Mouse (Mus musculus) myocyte (in vitro differentiated cells): ENCODE measurements around the gene Il4i1.
"Not testable (repeated sequence)": the region's sequence is repeated elsewhere in the genome, so short reads cannot be mapped to it uniquely, and the experiment has no call there.

ENCODE experiments used
- CEBPB ChIP-seq: IDR thresholded peaks from 2 replicates; pipeline ENCODE4 v1.6.1; 2011; ENCODE audit warnings: mild to moderate bottlenecking, moderate library complexity; ENCODE audit not compliant: poor library complexity, insufficient read depth, severe bottlenecking
- E2F4 ChIP-seq: IDR thresholded peaks from one replicate; pipeline ENCODE4 v1.6.1; 2011; ENCODE audit warnings: mild to moderate bottlenecking, control low read depth, moderate library complexity; ENCODE audit not compliant: insufficient read depth
- MAX ChIP-seq: IDR thresholded peaks from one replicate; pipeline ENCODE4 v1.6.1; 2011; ENCODE audit warnings: low read depth, mild to moderate bottlenecking, control low read depth
- MYOG ChIP-seq, 3 experiments: IDR thresholded peaks; one replicate each; pipeline ENCODE4 v1.6.1; 2011; ENCODE audit warnings: control low read depth in 2 of 3, low read depth in 2 of 3, mild to moderate bottlenecking in 2 of 3; ENCODE audit not compliant: insufficient read length in 2 of 3, control insufficient read depth in 1 of 3, insufficient read depth in 1 of 3
- POLR2A ChIP-seq: IDR thresholded peaks from one replicate; pipeline ENCODE4 v1.6.1; 2011; ENCODE audit warnings: low read depth, mild to moderate bottlenecking, control low read depth, moderate library complexity; ENCODE audit not compliant: insufficient read length
- POLR2AphosphoS2 ChIP-seq: IDR thresholded peaks from one replicate; pipeline ENCODE4 v1.6.1; 2011; ENCODE audit warnings: low read depth, control low read depth; ENCODE audit not compliant: insufficient read length
- TCF12 ChIP-seq: IDR thresholded peaks from one replicate; pipeline ENCODE4 v1.6.1; 2011; ENCODE audit warnings: mild to moderate bottlenecking, control low read depth; ENCODE audit not compliant: poor library complexity, insufficient read depth, severe bottlenecking
- TCF3 ChIP-seq: IDR thresholded peaks from one replicate; pipeline ENCODE4 v1.6.1; 2011; ENCODE audit warnings: low read depth, control low read depth; ENCODE audit not compliant: insufficient read length
- USF1 ChIP-seq: IDR thresholded peaks from one replicate; pipeline ENCODE4 v1.6.1; 2011; ENCODE audit warnings: low read depth, mild to moderate bottlenecking, control low read depth, moderate library complexity

- TF ChIP-seq POLR2A; MYOG (IDR thresholded peaks at IDR 0.05; ENCODE audit: control insufficient read depth in 1 of 3, insufficient read depth in 1 of 3, insufficient read length in 2 of 3, low read depth in 2 of 3); USF1; TCF3; E2F4; CEBPB; MAX; TCF12; POLR2AphosphoS2: not testable (repeated sequence)
Measured at GRCm38 (mm10) chr7:44871774-44872173, 55.6 kb downstream of the Il4i1 start.
